Mouse (Mus musculus) megakaryocyte, embryonic 14.5 days (primary cell): Measurements from ENCODE around the gene 2410004B18Rik.

ENCODE experiments used
- FLI1 ChIP-seq: IDR thresholded peaks from 2 replicates; pipeline ENCODE4 v1.6.1; 2012; ENCODE audit warnings: low read length, inconsistent platforms, mixed read lengths
- GATA1 ChIP-seq: IDR thresholded peaks from 3 replicates; pipeline ENCODE4 v1.6.1; 2012; ENCODE audit warnings: mixed read lengths, low read length, inconsistent platforms, borderline replicate concordance

- TF ChIP-seq GATA1 (no peak), FLI1 (no peak)
These were observed 8.1 kb upstream of the 2410004B18Rik start for GRCm38 (mm10) chr3:145929525-145930400.
